Mouse (Mus musculus) R1 (cell line): ENCODE results near the gene Elfn2.

Source experiments
- DNase-seq: peaks from one replicate; pipeline ENCODE4 v3.0.0-alpha.2; 2018; ENCODE audit warnings: low read depth, low spot score

Gene Elfn2

GRCm38 (mm10) chr15:78720532-78720931 lies 2.0 kb upstream of the Elfn2 start:
- peak; percentile 16 for DNase-seq

- peak; percentile 84 for DNase-seq
These were observed 1.5 kb upstream of the Elfn2 start for GRCm38 (mm10) chr15:78720094-78720493.

DNA sequence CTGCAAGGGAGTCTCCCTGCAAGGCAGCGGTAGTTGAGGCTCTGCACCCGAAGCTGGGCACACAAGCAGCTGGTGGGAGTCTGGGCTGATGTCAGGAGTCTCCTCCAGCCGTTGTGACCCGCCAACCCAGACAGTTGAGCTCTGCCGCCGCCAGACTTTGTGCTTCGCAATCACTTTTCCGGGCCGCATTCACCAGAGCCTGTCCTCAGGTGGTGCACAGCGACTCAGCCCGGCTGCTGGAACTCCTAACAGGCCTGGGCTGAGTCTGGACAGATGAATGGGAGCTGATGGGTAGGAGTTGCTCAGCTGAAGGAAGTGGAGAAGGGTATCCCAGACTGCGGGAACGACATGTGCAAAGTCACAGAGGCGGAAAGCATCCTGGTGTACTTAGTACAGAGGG lies 845 bp upstream of the Elfn2 start:
- peak; percentile 45 for DNase-seq

DNA sequence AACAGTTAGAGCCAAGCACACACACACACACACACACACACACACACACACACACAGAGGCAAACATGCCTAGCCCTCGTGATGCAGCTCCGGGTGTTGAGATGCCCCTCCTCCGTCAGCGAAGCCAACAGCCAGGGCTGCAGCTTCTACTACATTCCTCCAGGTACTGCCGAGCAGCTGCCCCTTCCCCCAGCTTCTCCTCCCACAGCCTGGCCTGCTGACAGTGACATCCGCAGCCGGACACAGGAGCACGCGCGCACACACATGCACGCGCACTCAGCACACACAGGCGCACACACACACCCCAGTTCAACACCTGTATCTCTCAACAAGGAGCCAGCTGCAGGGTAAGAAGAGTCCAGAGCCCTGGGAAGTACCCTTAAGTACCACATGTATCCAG lies 1.6 kb downstream of the Elfn2 start:
- DNase-seq = no peak

DNA sequence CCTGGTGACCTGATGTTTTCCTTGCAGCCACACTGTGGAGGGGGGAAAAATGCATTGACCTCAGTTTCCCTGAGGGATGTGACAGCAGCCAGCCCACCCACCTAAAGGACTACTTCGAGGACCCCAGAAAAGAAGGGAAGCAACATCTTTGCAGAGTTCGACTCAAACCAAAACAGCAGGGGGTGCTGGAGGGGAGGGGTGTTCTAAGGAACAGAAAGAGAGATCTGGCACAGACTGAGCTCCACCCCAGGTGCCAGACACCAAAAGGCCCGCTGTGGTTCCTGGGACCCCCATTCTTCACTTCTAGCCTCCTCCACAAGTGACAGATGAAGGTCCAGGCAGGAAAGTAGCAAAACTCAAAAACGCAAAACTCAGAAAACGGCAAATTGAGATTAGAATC lies 2.7 kb downstream of the Elfn2 start:
- no peak for DNase-seq

GRCm38 (mm10) chr15:78713751-78714150 lies 4.8 kb downstream of the Elfn2 start:
- DNase-seq = no peak

GRCm38 (mm10) chr15:78712335-78713258 lies 6.0 kb downstream of the Elfn2 start:
- DNase-seq = peak; percentile 86

DNA sequence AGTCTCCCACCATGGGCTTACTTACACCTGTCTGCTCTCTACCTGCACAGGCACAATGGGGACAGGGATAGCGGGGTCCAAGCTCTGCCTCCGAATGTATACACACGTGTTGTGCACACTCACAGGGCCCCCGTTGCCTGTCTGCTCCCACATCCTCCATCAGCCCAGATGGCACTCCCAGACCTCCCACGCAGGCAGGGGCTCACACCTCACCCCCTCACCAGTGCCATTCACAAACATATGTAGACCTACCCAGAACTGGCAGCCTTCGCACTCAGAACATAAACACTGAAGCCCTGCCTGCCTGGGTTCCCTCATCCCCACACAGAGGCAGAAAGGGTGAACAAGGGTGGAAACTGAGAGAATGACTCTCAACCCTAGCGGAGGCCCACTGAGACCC lies 6.6 kb downstream of the Elfn2 start:
- no peak for DNase-seq

GRCm38 (mm10) chr15:78710634-78711033 lies 7.9 kb downstream of the Elfn2 start:
- no peak for DNase-seq

GRCm38 (mm10) chr15:78709767-78710166 lies 8.8 kb downstream of the Elfn2 start:
- DNase-seq = peak; percentile 16

DNA sequence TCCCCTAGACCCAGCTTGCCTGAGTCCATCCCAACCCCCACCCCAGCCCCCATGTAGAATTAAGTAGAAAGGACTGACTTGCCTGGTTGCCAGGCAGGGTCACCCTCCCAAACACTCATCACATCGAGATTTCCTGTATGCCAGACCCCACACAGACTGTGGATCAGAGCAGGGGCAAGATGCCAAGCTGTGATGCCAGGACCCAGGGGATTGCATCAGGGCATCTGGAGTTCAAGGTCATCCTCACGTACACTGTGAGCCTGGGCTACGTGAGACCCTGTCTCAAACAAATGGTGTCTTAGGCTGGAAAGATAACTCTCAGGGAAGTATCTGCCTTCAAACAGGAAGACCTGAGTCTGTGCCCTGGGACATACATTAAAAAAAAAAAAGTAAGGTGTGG lies 11.9 kb downstream of the Elfn2 start:
- DNase-seq = no peak

- no peak for DNase-seq
These were observed 13.7 kb downstream of the Elfn2 start for GRCm38 (mm10) chr15:78704824-78705223.

GRCm38 (mm10) chr15:78704007-78704406 lies 14.6 kb downstream of the Elfn2 start:
- no peak for DNase-seq

- DNase-seq = no peak
These were observed 18.2 kb downstream of the Elfn2 start for GRCm38 (mm10) chr15:78700420-78700819.

- no peak for DNase-seq
These were observed 19.1 kb downstream of the Elfn2 start for GRCm38 (mm10) chr15:78699513-78699912.

DNA sequence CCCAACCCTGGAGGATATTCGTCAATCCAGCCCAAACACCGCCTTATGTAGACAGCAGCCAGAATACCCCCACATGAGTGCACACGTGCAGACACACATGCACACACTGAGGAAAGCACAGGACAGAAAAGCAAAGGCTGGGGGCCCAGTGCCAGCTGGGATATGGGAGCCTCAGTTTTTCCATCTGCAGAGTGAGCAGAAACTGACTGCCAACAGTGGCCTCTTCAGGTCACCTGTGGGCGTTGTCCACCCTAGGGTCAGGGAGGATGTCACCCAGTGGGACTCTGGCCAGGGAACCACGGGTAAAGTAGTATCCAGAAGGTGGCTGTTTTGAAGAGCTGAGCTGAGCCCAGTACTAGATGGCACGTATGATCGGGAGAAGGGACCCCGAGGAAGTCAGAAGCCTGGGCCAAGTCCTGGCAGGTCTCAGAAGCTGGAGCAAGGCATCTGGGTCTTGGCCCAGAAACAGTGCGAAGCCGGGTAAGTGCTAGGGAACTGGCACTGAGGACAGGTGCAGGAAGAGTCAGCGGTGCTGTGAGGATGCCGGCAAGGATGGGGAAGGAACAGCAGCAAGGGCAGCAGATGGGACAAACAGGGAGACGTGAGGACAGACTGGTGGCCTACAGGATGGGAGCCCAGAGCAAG lies 20.0 kb downstream of the Elfn2 start:
- DNase-seq = no peak

DNA sequence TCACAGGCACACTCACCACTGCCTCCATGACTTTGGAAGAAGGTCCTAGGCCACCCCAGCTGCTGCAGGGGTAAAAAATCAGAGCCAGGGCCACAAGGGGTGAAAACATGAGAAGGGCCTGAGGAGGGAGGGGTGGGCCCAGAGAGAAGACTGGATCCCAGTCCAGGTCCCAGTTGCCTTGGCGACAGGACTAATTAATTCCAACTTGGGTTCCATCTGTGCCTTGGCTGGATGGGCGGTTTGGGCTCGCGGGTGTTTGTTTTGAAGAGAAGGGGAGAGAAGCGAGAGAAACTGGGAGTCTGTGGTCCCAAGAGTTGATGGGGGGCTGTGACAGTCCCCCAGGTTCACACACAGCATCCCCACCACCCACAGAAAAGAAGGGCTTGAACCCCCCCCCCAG lies 20.5 kb downstream of the Elfn2 start:
- DNase-seq = no peak

DNA sequence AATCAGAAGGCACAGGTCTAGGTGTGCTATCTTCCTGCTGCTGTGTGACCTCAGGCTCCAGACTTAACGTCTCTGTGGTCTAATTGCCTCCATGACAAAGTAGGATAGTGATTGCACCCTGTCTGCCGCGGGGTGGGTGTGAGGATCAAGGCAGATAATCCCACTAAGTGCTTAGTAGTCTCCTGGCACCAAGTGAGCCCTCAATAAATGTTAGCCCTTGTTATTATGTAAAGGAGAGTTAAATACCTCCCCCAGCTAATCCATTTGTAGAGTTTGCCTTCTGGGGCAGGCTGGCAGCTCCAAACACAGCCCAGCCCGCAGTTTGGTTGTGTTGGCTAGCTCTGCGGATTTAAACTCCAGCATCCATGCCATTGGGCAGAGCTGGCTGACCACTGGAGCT lies 22.8 kb downstream of the Elfn2 start:
- no peak for DNase-seq

- DNase-seq = no peak
These were observed 26.1 kb downstream of the Elfn2 start for GRCm38 (mm10) chr15:78692505-78692904.

- no peak for DNase-seq
These were observed 27.9 kb downstream of the Elfn2 start for GRCm38 (mm10) chr15:78690716-78691115.

DNA sequence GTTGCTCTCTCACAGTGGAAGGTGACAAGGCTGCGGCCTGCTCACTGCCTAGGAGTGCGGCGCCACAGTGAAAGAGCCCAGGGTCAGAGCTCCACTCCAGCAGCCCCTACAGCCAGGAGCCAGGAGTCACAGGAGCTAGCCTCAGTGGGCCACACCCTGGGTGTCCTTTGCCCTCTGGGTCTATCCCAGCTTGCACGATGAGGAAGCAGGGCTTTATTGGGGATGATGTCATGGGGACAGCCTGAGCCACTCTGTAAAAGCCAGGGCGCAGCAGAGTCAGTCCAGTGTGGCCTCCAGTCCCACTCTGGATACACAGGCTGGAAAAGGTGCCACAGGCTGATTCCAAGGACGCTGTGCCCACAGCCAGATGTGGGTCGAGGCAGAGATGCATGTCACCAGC lies 31.7 kb downstream of the Elfn2 start:
- no peak for DNase-seq

- DNase-seq = no peak
These were observed 34.5 kb downstream of the Elfn2 start for GRCm38 (mm10) chr15:78684111-78684510.

GRCm38 (mm10) chr15:78683474-78683873 lies 35.1 kb downstream of the Elfn2 start:
- DNase-seq = peak; percentile 4
